ENCODE assay signal across 8 mouse cellular contexts in genomic region chr11:19601216-19601938, GRCm38 (mm10).
DNase-seq lines count a peak whose midpoint lies in the region; ATAC-seq and TF ChIP-seq lines count a peak whose summit lies in the region.
"Had no signal": no experiment of that assay in that cellular context is flagged by ENCODE, and none has a peak within 500 bp of the region (broad histone marks: within the 10 kb centered on the region; RNA-seq: fewer than 3 reads in every experiment).

No protein-coding gene starts in this region.

- no peak for TF ChIP-seq POLR2A in brain, embryonic 14.5 days (IDR thresholded peaks at IDR 0.05; ENCODE audit: borderline replicate concordance, extremely low read depth, insufficient read depth, insufficient read length, poor library complexity, severe bottlenecking)

- no peak for TF ChIP-seq CTCF in brain, embryonic 14.5 days (IDR thresholded peaks at IDR 0.05; ENCODE audit: borderline replicate concordance, extremely low read depth, insufficient read depth, insufficient read length)

- peak; percentile 36 to 51 for DNase-seq in left cerebral cortex, postnatal 10 days (ENCODE audit: extremely low spot score in 1 of 2, low spot score in 2 of 2)
- DNase-seq in left cerebral cortex, adult 9 months (ENCODE audit: low spot score in 2 of 2) = no peak
- DNase-seq in brain, embryonic 14.5 days (ENCODE audit: low read depth) = peak; percentile 37
- peak; percentile 74 to 85 for DNase-seq in gastrocnemius, adult 8-10 months (ENCODE audit: low spot score in 2 of 2)
- DNase-seq in lung, postnatal 10 days = peak; percentile 83
- DNase-seq in layer of hippocampus, adult 9-11 months = no peak

- ATAC-seq in megakaryocyte, adult 5-6 weeks (ENCODE audit: poor library complexity, severe bottlenecking) = no peak
- ATAC-seq: Patski had no signal

- intact Hi-C loops in left cerebral cortex, postnatal 10 days (cut with DNase I) = no loop called here

Comparison
In these comparisons a context has a peak if more than half of its experiments do, and no peak if none do; other contexts are left out.
1. DNase-seq: peak in left cerebral cortex, postnatal 10 days (2 of 2), brain, embryonic 14.5 days (single experiment), gastrocnemius, adult 8-10 months (2 of 2) and lung, postnatal 10 days (single experiment); none in left cerebral cortex, adult 9 months (0 of 2) and layer of hippocampus, adult 9-11 months (single experiment).